Mouse (Mus musculus) left cerebral cortex, postnatal 25 days (tissue): ENCODE results near the gene Ankfn1. TPM values are rescaled to one million over a fixed set of nuclear protein-coding genes. Genes with fewer than 3 reads are reported as not detected.

Experiments
- DNase-seq, 2 experiments: peaks; one replicate each; pipeline ENCODE4 v3.0.0; 2022; ENCODE audit warnings: low spot score in 2 of 2, mixed read lengths in 1 of 2
- intact Hi-C: fragments of 180-260 bp; cut with DNase I; formaldehyde crosslinking; loops from one replicate; pipeline ENCODE4 v1.15.1; 2025
- total RNA-seq, 2 experiments: library from RNA; stranded (reverse); gene quantifications; 2 replicates each; pipeline ENCODE4 v1.2.3; 2021

Ankfn1 gene
- total RNA-seq, 2 experiments from 2014 or later = 10.1 to 13.4 TPM

GRCm38 (mm10) chr11:89506595-89507245 lies 270.7 kb downstream of the Ankfn1 start:
- intact Hi-C loops = no loop called here
- DNase-seq = no peak

DNA sequence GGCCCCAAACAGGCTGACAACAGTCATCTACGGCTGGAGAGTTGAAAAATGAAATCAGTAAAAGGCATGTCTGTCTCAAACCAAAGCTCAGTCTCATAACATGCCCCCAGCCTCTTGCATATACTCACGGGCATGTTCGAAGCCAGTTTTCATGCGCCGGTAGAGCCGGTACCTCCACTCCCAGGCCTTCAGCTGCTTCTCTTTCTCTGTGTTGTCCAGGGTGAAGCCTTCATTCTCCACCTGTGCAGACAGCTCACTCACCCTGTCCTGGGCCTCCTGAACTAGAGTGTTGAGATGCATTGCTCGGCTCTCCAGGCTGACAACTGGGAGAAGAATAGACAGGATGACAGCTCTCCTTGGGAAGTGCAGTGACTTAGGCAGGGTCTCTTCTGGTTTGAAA lies 272.4 kb downstream of the Ankfn1 start:
- DNase-seq = no peak
- intact Hi-C loops = no loop called here

- intact Hi-C loops = no loop called here
Observed at GRCm38 (mm10) chr11:89501796-89502195, 275.7 kb downstream of the Ankfn1 start.

DNA sequence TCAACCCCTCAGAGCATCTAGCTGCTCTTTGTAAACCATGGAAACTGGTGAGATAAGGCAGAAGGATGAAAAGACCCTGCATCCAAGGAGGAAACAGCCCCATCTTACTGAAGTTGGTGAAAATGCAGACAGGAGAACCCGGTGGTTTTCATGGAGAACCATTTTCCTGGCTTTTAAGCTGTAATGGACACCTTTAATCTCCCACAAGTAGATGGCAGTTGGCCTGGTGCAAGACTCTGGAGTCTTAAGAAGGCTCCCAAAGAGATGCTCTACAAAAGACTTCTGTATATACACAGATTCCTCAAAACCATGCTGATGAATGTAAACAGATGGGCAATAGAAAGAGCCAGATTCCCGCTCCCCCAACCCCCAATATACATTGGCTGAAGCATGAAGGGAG lies 276.5 kb downstream of the Ankfn1 start:
- intact Hi-C loops = no loop called here
- DNase-seq = no peak

More at GRCm38 (mm10) chr11:89501796-89502195, 275.7 kb downstream of the Ankfn1 start:
- no peak for DNase-seq

- intact Hi-C loops = no loop called here
- DNase-seq = no peak
Observed at GRCm38 (mm10) chr11:89481084-89481483, 296.4 kb downstream of the Ankfn1 start.

- DNase-seq = no peak
- intact Hi-C loops = no loop called here
Observed at GRCm38 (mm10) chr11:89476927-89477326, 300.5 kb downstream of the Ankfn1 start.

- intact Hi-C loops = no loop called here
- DNase-seq = no peak
Observed at GRCm38 (mm10) chr11:89476047-89476446, 301.4 kb downstream of the Ankfn1 start.

DNA sequence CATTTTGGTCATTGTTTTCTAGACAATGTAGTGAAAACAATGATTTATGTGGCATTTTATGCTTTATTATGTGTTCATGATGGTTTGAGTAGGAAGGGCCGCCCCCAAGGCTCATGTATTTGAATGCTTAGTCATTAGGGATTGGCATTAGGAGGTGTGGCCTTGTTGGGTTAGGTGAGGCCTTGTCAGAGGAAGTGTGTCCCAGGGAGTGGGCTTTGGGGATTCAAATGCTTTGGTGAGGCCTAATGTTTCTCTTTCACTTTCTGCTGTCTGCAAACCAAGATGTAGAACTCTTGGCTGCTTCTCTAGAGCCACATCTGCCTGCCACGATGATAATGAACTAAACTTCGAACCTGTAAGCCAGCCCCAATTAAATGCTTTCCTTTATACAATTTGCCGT lies 304.6 kb downstream of the Ankfn1 start:
- DNase-seq = no peak
- intact Hi-C loops = no loop called here

GRCm38 (mm10) chr11:89465381-89465780 lies 312.1 kb downstream of the Ankfn1 start:
- intact Hi-C loops = no loop called here
- DNase-seq = no peak

- intact Hi-C loops = no loop called here
- DNase-seq = no peak
Observed at GRCm38 (mm10) chr11:89462216-89462615, 315.2 kb downstream of the Ankfn1 start.

DNA sequence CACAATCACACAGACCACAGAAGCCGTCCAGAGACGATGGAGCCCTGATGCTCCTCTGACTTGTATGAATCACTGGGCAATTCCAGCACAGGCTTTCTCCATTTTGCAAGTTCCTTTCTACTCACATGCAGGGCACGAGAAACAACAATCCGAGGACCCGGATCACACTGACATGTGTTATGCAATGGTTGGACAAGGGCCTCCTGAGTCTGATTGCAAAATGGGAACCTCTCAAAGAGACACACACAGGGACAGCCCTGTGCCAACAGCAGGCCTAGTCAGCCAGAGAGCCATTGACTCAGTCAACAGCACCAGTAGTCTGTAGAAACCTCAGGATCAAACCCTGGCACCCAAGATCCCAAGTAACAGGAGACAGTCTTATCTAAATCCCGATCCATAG lies 318.0 kb downstream of the Ankfn1 start:
- no peak for DNase-seq
- intact Hi-C loops = no loop called here

GRCm38 (mm10) chr11:89455647-89456231 lies 321.7 kb downstream of the Ankfn1 start:
- intact Hi-C loops = no loop called here
- no peak for DNase-seq

DNA sequence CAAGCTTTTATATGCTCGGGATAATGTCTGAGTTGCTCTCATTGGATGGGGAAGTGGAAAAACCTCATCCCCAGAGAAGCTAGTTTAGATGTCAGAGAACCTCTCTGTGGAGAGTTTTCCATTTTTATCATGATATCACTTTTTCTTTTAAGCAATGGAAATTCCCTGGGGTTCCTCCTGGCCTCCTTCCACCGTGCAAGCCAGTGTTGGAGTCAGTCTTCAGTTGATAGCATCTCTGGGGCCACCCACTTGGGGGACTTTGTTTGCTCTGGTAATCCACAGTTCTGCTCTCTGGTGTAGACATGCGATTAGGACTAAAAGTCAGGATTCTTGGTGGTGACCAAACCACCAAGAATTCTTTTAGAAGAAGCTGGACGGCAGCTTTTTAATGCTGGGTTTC lies 322.8 kb downstream of the Ankfn1 start:
- no peak for DNase-seq
- intact Hi-C loops = no loop called here

GRCm38 (mm10) chr11:89452862-89453261 lies 324.6 kb downstream of the Ankfn1 start:
- DNase-seq = peak; percentile 17 to 73
- intact Hi-C loops = no loop called here

DNA sequence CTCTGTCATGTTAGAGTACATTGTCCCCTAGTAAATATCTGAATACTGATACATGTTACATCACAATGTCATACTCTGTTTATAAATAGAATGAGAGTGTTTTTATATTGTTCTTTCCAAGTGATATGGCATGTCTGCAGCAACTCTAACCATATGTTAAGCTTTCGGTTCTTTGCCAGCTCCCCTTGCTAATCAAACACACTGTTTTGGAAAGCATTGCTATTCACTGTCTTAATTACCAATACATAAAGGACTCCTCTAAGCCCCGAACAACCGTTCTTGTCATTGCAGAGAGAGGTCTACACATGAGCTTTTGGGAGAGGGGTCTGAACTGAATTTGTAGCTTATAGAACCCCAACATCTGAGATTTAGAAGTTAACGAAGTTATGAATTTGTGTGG lies 327.0 kb downstream of the Ankfn1 start:
- intact Hi-C loops = no loop called here
- DNase-seq = no peak

DNA sequence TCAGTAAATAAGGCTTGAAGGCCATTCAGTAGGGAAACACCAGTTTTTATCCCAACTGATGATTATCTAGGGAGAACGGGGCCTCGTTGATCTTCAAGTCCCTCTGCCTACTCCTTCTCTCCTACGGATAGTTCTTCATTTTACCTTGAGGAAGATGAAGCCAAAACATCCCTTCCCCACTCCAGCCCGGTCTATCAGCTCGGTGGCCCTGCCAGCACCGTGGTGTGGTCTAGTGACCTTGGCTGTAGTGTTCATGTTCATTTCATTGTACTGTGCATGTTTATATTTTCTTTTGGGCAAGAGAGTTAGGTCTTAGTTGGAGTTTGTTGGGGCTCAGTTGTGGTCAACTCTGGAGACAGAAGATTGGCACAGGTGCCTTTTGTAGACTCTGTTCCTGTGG lies 328.5 kb downstream of the Ankfn1 start:
- no peak for DNase-seq
- intact Hi-C loops = no loop called here

GRCm38 (mm10) chr11:89447477-89447876 lies 330.0 kb downstream of the Ankfn1 start:
- DNase-seq = no peak
- intact Hi-C loops = no loop called here

GRCm38 (mm10) chr11:89440566-89440965 lies 336.9 kb downstream of the Ankfn1 start:
- DNase-seq = no peak
- intact Hi-C loops = no loop called here

- intact Hi-C loops = loop anchor here (5.0 to 10.0 kb wide), 2 partner anchors 298 to 500 kb away; no protein-coding TSS in a partner anchor
- DNase-seq = peak; percentile 3 to 6
Observed at GRCm38 (mm10) chr11:89424358-89424757, 353.1 kb downstream of the Ankfn1 start.

DNA sequence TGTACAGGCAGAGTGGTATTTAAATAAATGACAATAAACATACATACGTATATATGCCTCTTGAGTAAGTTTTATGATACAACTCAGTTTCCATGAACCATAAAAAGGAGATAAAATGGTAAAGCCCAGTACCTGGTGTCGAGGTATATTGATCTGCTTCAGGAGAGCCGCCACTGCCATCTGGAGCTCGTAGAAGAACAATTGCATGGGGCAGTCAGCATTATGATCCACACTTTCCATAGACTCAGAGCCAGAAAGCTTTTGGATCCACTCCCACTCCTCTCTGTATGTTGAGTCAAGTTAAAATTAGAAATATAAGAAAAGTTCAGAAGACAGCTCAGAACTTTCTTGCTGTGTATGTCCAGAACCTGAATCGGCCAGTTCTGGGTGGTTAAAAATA lies 354.8 kb downstream of the Ankfn1 start:
- intact Hi-C loops = loop anchor here (5.0 to 10.0 kb wide), 2 partner anchors 300 to 502 kb away; no protein-coding TSS in a partner anchor

DNA sequence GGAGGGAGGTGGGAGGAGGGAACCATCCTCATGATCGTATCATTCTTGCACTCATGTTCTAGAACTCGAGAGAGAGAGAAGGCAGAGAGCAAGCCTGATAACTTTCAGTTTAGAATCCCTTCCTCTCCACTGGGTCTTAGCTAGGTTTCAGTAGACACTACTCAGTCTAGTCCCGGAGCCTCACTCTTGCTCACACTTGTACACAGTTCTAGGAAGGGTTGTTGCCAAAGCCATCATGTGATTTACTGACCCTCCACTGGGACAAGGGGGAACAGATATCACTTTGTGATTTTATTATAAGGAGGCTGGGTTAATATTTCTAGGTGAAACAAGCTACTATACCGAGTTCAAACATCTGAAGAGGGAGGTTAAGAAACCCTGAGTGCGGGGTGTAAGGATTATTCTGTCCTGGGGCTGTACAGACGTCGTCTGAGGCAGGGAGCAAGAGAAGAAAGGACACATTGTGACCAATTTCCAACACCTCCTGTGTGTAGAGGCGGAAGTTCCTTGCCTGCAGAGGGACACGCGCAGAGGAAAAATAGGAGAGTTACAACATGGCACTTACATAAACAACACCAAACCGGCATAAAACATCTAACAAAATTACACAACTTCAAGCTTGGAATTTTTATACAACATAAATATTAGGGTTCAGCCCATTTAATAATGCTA lies 356.6 kb downstream of the Ankfn1 start:
- no peak for DNase-seq
- intact Hi-C loops = loop anchor here (5.0 to 10.0 kb wide), 2 partner anchors 301 to 504 kb away; no protein-coding TSS in a partner anchor

More for the DNA sequence above, 354.8 kb downstream of the Ankfn1 start:
- DNase-seq = no peak
